Mouse (Mus musculus): ENCODE measurements around the gene Gja4. TPM values are rescaled to one million over a fixed set of nuclear protein-coding genes. Genes with fewer than 3 reads are reported as not detected.

The Gja4 gene
- total RNA-seq, 2 experiments from 2014 or later, result 12.7 to 16.1 TPM

Other genes with a start within 250 kb of the Gja4 start
- gene Zmym6, start 236.7 kb downstream of the Gja4 start, total RNA-seq (2021), result 1 to 10 TPM; 7.9 to 9.8 TPM
- gene Tmem35b, start 190.3 kb downstream of the Gja4 start, total RNA-seq (2021), result 1 to 10 TPM; 1.1 to 1.5 TPM
- gene Dlgap3, start 144.8 kb downstream of the Gja4 start, total RNA-seq (2021), result under 1 TPM; 0.68 to 0.78 TPM
- gene Smim12, start 70.3 kb downstream of the Gja4 start, total RNA-seq (2021), result 10 to 100 TPM; 29.1 to 32.7 TPM
- not detected for gene Gjb3, start 16.8 kb upstream of the Gja4 start, total RNA-seq (2021)
- gene Gjb4, start 40.0 kb upstream of the Gja4 start, total RNA-seq (2021), result not detected
- under 1 TPM; 0.26 to 0.38 TPM for gene Gjb5, start 44.1 kb upstream of the Gja4 start, total RNA-seq (2021)